Mouse (Mus musculus) liver, embryonic 14.5 days (tissue): ENCODE results near the gene Mybpc3.
A peak's percentile ranks its signal among the peaks of the same experiment; 100 is the strongest.

Experiments used
- CTCF ChIP-seq: IDR thresholded peaks from 2 replicates; pipeline ENCODE4 v1.5.1; 2016; ENCODE audit warnings: antibody characterized with exemption, low read depth, control low read depth
- EP300 ChIP-seq: IDR thresholded peaks from 2 replicates; pipeline ENCODE4 v1.6.1; 2016; ENCODE audit warnings: antibody characterized with exemption, low read depth

- TF ChIP-seq CTCF (0 out of 2 replicates have a peak, but pooled peaks have one; percentile 12), EP300 (no peak)
These were observed 49.1 kb upstream of the Mybpc3 start for GRCm38 (mm10) chr2:91068872-91069165.
